Mouse (Mus musculus) gastrocnemius, postnatal 25 days (tissue): ENCODE results near the gene Gh. TPM values are rescaled to one million over a fixed set of nuclear protein-coding genes. Genes with fewer than 3 reads are reported as not detected.

Source experiments
- DNase-seq: peaks from one replicate; pipeline ENCODE4 v3.0.0; 2022
- total RNA-seq, 2 experiments: library from RNA; stranded (reverse); gene quantifications; 1 replicate in 1 of 2; 2 replicates in 1 of 2; pipeline ENCODE4 v1.2.3; 2021

The Gh gene
- total RNA-seq, 2 experiments from 2014 or later = not detected

DNA sequence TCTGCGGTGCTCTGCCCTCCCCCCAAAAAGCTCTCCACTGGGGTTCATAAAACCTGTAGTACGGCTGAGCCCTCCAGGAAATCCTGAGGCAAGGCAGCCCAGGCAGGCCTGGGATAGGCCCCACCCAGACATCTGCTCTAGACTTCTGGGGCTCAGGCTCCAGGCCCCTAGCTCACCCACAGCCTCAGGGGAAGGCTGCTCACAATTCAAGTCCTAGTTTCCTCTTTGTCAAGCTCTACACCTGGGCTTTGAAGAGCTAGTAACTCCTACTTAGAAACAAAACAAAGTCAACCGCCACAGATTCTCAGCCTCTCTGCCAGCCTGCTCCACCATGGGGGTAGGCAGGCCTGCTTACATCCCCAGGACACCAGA is 32.6 kb downstream of the Gh start:
- peak; percentile 57 for DNase-seq

DNA sequence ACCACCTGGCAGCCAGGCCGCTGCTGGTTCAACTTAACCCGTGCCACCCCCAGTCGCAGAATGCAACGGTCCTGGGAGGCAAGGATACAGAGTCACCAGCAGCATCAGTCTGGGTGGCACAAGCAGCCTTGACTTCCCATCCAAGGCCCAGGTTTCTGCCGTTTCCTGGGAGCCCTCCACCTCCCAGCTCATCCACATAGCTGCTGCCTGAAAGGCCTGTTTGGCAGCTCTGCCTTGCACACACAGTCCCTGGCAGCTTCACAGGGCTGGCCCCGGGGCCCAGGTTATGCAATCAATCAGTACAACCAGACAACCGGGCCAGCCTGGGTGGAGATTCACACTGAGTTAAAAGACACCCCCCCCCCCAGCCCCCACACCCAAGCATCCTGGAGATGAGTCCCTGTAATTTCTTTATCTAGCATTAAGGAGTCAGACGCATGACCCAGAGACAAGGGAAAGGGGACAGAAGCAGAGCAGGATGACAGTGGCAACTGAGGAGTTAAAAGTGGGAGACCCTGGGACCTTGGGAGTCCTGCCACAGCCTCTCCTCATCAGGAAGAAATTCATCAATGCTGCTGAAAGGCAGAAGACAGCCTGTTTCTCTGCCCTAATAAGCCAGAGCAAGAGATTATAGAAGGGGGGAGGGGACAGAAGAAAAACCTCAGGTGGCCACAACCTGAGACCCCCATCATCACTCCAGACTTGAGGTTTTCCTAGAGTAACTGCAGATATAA is 33.2 kb downstream of the Gh start:
- DNase-seq = peak; percentile 96

DNA sequence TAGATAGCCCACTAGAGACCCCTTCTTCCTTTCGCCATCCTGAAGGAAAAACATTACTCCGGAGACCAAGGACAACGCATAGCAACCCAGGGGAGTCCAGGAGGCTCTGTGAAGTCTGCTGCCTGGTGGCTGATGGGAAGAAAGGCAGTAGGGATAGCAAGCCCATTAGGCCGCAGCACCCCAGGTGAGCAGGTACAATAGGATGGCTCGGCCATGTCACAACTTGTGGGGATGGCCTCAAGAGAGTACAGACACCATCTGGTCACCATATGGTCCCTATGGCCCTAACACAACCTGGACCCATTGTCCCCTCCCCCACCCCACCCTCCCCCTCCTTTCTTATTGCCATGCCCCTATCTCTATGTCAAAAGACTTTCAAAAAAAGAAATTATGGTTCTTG is 33.8 kb downstream of the Gh start:
- no peak for DNase-seq

DNA sequence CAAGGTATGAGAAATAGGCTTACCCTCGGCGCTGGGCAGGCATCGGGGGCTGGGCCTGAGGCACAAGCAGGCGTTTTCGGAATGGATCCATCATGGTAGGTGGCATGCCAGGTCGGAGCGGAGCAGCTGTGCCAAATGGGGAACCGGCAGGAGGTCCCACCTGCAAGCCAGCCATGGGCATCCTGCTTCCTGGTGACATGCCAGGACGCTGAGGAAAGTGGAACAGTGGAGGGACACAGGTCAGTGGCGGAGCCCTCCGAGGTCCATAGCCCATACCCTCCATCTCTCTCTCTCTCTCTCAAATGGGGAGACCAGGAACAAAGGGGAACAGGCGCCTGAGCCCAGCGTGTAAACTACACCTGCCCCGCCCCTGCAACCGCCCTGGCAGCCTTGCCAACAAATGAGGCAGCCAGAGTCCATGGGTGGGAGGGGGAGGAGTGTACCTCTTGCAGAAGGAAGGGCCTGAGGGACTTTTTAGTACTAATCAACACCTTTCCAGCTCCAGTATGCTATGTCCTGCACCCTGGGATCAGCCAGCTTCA is 34.3 kb downstream of the Gh start:
- peak; percentile 65 for DNase-seq

DNA sequence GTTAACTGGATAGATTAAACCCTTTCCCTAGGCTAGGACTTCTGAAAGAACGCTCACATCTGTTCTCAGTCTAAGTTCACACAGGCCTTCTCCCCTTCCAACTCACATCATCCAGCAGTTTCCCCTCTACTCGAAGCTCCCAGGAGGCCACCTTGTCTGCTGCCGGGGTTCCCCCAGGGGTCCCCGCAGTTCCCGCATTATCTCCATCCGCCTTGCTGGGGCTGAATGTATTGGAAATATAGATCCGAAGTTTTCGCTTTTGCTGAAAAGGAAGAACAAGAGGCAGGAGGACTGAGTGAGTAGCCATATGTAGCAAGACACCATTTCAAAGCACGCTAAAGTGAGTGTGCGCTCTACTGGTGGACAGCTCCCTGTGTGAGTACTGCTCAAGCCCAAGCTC is 35.2 kb downstream of the Gh start:
- no peak for DNase-seq

DNA sequence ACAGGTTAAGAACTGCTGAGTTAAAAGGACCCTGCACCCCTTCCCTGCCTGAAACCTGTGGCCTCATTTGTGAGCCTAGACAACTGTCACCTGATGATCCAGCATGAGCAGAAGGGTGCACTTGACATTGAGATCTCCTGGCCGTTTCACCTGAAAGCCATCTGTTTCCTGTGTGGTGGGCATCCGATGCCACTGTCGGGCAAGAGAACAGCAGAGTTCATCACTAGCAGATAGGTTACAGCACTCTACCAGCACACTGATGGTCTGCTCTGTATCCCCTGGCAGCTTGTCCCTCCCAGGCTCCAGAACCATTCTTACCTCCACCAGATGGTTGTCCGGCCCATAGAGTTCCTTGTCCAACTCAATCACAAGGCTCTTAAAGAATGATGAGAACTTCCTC is 36.1 kb downstream of the Gh start:
- no peak for DNase-seq

DNA sequence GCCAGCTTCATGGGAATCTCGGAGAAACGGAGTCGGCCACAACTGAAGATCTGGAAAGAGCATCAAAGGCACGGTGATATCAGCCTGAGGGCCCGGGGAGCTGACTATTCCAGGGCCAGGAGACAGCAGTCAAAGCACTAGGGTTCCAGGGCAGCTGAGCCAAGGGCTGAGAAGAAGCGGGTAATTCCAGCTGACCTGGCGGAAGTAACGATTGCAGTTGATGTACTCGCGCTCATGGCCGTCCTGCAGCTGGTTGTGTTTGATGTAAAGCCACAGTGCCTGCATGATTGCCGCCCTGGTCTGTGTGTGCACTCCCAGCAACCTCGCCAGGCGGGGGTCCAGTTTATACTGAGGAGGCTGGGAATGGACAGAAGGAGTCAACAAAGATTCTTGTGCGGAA is 36.7 kb downstream of the Gh start:
- no peak for DNase-seq

DNA sequence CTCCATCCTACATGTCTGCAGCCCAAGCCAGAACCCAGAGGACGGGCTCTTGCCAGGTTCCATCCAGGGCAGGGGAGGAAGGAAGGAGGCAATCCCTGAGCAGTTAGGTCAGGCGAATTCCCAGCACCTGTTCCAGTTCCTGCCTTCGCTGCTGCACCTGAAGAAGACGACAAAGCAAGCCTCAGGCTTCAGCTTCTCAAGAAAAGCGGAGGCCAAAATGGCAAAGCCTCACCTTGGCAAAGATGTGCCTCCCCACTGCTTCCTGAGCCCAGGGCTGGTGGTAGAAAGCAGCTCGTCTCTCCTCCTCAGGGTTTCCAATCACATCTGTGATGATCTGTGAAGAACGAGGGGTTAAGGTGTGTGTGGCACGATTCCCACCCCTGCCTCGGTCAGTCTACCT is 37.7 kb downstream of the Gh start:
- DNase-seq = no peak

DNA sequence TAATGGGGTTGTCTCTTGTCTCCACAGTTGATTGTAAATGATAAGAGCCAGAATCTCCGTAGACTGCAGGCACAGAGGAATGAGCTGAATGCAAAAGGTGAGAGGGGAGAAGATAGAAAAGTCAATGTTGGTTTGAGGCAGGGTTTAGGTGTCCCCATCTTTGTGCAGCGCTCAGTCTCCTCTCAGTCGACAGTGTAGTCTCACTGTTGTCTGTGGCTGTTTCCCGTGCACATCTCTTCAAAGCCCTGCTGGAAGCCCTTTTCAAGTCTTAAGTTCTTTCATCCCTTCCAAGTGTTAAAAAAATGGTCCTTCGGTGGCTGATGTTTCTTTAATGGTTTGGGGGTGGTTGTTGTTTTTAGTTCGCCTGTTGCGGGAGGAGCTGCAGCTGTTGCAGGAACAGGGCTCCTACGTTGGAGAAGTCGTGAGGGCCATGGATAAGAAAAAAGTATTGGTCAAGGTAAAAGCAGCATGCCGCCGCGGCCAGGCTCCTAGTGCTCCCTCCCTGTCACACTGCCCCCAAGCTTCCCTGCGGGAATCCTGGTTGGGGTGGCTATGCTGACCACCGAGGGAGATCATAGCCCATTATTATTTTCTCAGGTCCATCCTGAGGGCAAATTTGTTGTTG is 40.7 kb downstream of the Gh start:
- peak; percentile 3 for DNase-seq

DNA sequence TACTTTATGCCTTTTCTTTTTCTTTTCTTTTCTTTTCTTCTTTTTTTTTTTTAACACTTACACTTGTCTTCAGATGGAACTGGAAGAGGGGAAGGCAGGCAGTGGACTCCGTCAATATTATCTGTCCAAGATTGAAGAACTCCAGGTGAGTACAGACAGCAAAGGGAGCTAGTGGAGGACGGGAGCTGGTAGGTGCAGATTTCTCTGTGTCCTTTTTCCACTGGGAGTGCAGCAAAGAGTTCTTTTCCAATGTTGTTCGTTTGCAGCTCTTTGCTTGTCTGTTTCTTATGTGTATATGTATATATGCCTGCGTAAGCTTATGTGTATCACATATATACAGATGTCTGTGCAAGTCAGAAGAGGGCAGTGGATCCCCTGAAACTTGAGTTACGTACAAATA is 44.9 kb downstream of the Gh start:
- DNase-seq = no peak

DNA sequence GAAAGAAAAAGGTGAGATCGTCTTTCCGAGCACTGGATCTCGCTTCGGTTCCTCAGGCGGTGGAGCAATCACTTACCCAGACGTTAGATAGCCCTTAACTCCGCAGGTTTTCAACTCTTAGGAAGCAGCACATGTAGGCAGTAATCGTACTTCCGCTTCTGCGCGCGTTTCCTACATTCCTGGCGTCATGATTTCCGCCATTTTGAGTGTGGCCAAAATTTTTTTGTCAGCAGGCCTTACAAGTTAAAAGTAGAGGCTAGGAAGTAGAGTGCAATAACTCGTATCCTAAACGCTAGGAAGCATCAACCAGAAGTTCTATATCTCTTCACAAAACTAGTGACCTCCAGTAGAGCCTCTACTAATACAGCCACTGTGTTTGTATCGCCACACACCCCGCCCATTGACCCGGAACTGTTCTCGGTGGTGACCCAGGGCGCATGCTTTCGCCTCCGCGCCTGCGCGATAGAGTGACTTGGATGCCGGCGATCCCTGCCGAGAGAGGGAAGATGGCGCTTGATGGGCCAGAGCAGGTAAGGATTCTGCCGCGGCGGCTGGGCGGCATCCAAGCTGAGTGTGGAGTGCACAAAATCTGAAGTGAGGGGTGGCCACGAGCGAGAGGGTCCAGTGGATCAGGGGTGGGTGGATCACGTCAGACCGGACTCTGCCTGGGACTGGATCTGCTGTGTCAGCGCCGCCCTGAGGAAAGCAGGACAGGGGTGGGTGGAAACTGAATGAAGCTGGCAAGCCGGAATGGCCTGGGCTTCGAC is 45.8 kb downstream of the Gh start, which contains the start of the genes Ftsj3 and Psmc5:
Ftsj3 (minus strand) TSS at position 395 of the 767 bp plus-strand sequence.
Psmc5 (plus strand) TSS at position 470 of the 767 bp plus-strand sequence.
- DNase-seq = peak; percentile 93

DNA sequence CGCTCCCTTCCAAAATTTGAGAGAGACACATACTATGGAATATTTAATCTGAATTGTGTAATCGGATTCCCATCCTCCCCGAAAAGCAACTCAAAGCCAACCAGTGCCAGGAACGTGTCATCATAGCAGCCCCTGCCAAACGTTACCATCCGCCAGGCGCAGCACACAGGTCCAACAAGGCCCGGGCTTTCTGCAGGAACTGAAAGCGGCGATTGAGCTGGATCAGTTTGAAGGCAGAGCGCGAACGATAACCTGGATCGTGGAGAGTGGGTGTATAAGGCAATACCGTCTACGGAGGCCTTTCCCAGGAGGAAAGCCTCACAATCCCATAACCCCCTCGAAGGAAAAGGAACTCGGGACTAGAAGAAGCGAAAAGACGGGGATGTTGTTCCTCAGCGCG is 46.5 kb downstream of the Gh start:
- no peak for DNase-seq

DNA sequence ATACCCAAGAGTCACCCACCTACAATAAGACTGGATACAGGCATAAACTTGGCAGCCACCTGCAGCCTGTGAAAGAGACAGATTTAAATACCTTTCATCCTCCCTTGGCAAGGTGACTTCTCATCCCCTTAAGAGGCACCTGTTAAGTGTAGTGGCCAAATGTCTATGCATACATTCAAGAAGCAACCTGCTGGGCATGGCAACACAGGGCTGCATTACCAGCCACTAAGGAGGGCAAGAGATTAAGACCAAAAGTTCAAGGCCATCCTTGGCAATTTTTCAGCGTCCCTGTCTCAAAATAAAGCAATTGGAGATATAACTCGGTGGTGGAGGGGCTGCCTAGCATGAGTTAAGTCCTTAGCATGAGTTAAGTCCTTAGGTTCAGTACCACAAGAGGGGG is 46.9 kb downstream of the Gh start:
- DNase-seq = no peak

Other genes with a start within 250 kb of the Gh start
- 10 to 100 TPM; 42.1 to 44.3 TPM for gene Taco1, start 235.8 kb downstream of the Gh start, total RNA-seq
- gene Map3k3, start 217.3 kb downstream of the Gh start, total RNA-seq = 10 to 100 TPM; 18.5 to 20.8 TPM
- not detected for gene Gm10840, start 141.0 kb downstream of the Gh start, total RNA-seq
- gene Limd2, start 141.0 kb downstream of the Gh start, total RNA-seq = 1 to 10 TPM; 1.9 to 3.3 TPM
- 10 to 100 TPM in 1 of 2 experiments, 1 to 10 TPM in 1; 9.8 to 10.2 TPM for gene Strada, start 99.7 kb downstream of the Gh start, total RNA-seq
- gene Ccdc47, start 85.5 kb downstream of the Gh start, total RNA-seq = 10 to 100 TPM; 58.1 to 69.1 TPM
- 10 to 100 TPM; 20.2 to 20.7 TPM for gene Ddx42, start 84.9 kb downstream of the Gh start, total RNA-seq
- 10 to 100 TPM; 19.4 to 21.9 TPM for gene Ftsj3, start 45.8 kb downstream of the Gh start, total RNA-seq
- gene Psmc5, start 45.7 kb downstream of the Gh start, total RNA-seq = 100 to 1,000 TPM; 126 to 130 TPM
- 10 to 100 TPM; 10.3 to 16.6 TPM for gene Smarcd2, start 28.9 kb downstream of the Gh start, total RNA-seq
- under 1 TPM in 1 of 2 experiments, not detected in 1; 0.08 TPM for gene Tcam1, start 25.2 kb downstream of the Gh start, total RNA-seq
- gene Cd79b, start 12.9 kb upstream of the Gh start, total RNA-seq = under 1 TPM; 0.51 to 0.70 TPM
- 100 to 1,000 TPM; 310 to 342 TPM for gene Scn4a, start 51.4 kb upstream of the Gh start, total RNA-seq
- 1 to 10 TPM; 7.0 to 8.0 TPM for gene Prr29, start 63.6 kb upstream of the Gh start, total RNA-seq
- gene Icam2, start 86.2 kb upstream of the Gh start, total RNA-seq = 1 to 10 TPM; 4.3 to 7.2 TPM
- gene Ern1, start 186.0 kb upstream of the Gh start, total RNA-seq = 1 to 10 TPM; 7.0 to 7.2 TPM